Mouse (Mus musculus): ENCODE results near the gene Ahnak. TPM values are rescaled to one million over a fixed set of nuclear protein-coding genes. Genes with fewer than 3 reads are reported as not detected.
A peak's percentile ranks its signal among the peaks of the same experiment; 100 is the strongest.
"Not testable (repeated sequence)": the region's sequence is repeated elsewhere in the genome, so short reads cannot be mapped to it uniquely, and the experiment has no call there.

Ahnak gene
- polyA plus RNA-seq, 1 experiment from 2014 or later = 3.0 TPM

GRCm38 (mm10) chr19:9044291-9044690 lies 55.2 kb downstream of the Ahnak start:
- 52% methylated on average over 4 of the region's 4 CpGs for WGBS (ENCODE audit: insufficient replicate concordance)
- Histone ChIP-seq H3K36me3 (replicated peaks) (no peaks in the 10 kb centered on the region), H3K27ac (replicated peaks) (no peak overlapping the region), H3K9ac (no peak overlapping the region), H3K4me1 (replicated peaks) (peaks cover 31% of the 10 kb centered on the region), H3K4me3 (replicated peaks) (no peak overlapping the region), H3K27me3 (no peaks in the 10 kb centered on the region), H3K4me2 (no peak overlapping the region), H3K9me3 (replicated peaks) (no peaks in the 10 kb centered on the region)
- ATAC-seq (ENCODE audit: insufficient read depth) = peak; percentile 67

GRCm38 (mm10) chr19:9047207-9047945 lies 58.3 kb downstream of the Ahnak start:
- H3K4me2 ChIP-seq = peak overlapping the region; percentile 45
- ATAC-seq (ENCODE audit: insufficient read depth) = no peak

GRCm38 (mm10) chr19:9047946-9048387 lies 58.9 kb downstream of the Ahnak start:
- Histone ChIP-seq H3K9me3 (replicated peaks) (no peaks in the 10 kb centered on the region), H3K27ac (replicated peaks) (no peak overlapping the region), H3K36me3 (replicated peaks) (no peaks in the 10 kb centered on the region), H3K4me1 (replicated peaks) (peaks cover 60% of the 10 kb centered on the region), H3K9ac (no peak overlapping the region), H3K4me3 (replicated peaks) (peak overlapping the region; percentile 3; the same call in 1 of the 2 replicates), H3K27me3 (no peaks in the 10 kb centered on the region), H3K4me2 (peak overlapping the region; percentile 45; the same call in 1 of the 2 replicates)
- 49% methylated on average over 1 of the region's 1 CpGs for WGBS (ENCODE audit: insufficient replicate concordance)
- no peak for ATAC-seq (ENCODE audit: insufficient read depth)

More at GRCm38 (mm10) chr19:9047207-9047945, 58.3 kb downstream of the Ahnak start:
- H3K27ac ChIP-seq (replicated peaks) = no peak overlapping the region
- 71% methylated on average over 7 of the region's 7 CpGs for WGBS (ENCODE audit: insufficient replicate concordance)
- no peaks in the 10 kb centered on the region for H3K27me3 ChIP-seq
- H3K4me3 ChIP-seq (replicated peaks) = peak overlapping the region; percentile 3; the same call in 1 of the 2 replicates
- no peaks in the 10 kb centered on the region for H3K36me3 ChIP-seq (replicated peaks)
- H3K4me1 ChIP-seq (replicated peaks) = peaks cover 54% of the 10 kb centered on the region
- no peaks in the 10 kb centered on the region for H3K9me3 ChIP-seq (replicated peaks)
- no peak overlapping the region for H3K9ac ChIP-seq

- Histone ChIP-seq H3K9me3 (replicated peaks) (no peaks in the 10 kb centered on the region), H3K36me3 (replicated peaks) (no peaks in the 10 kb centered on the region), H3K4me2 (no peak overlapping the region), H3K4me1 (replicated peaks) (peaks cover 65% of the 10 kb centered on the region), H3K27me3 (no peaks in the 10 kb centered on the region), H3K27ac (replicated peaks) (no peak overlapping the region), H3K4me3 (replicated peaks) (no peak overlapping the region), H3K9ac (no peak overlapping the region)
- WGBS (ENCODE audit: insufficient replicate concordance) = 80% methylated on average over 4 of the region's 4 CpGs
- ATAC-seq (ENCODE audit: insufficient read depth) = no peak
Measured at GRCm38 (mm10) chr19:9048981-9049687, 60.0 kb downstream of the Ahnak start.

GRCm38 (mm10) chr19:9050294-9051229 lies 61.5 kb downstream of the Ahnak start:
- 18% methylated on average over 9 of the region's 9 CpGs for WGBS (ENCODE audit: insufficient replicate concordance)
- peak overlapping the region; percentile 78 for H3K27ac ChIP-seq (replicated peaks)
- no peak overlapping the region for H3K9ac ChIP-seq
- no peaks in the 10 kb centered on the region for H3K27me3 ChIP-seq
- H3K4me1 ChIP-seq (replicated peaks) = peaks cover 55% of the 10 kb centered on the region
- H3K4me3 ChIP-seq (replicated peaks) = no peak overlapping the region
- peak; percentile 89 for ATAC-seq (ENCODE audit: insufficient read depth)
- no peaks in the 10 kb centered on the region for H3K36me3 ChIP-seq (replicated peaks)
- H3K4me2 ChIP-seq = peak overlapping the region; percentile 53
- H3K9me3 ChIP-seq (replicated peaks) = no peaks in the 10 kb centered on the region

- ATAC-seq (ENCODE audit: insufficient read depth); H3K9me3 ChIP-seq (replicated peaks); H3K27me3 ChIP-seq; H3K9ac ChIP-seq; H3K36me3 ChIP-seq (replicated peaks); H3K27ac ChIP-seq (replicated peaks); H3K4me2 ChIP-seq; H3K4me3 ChIP-seq (replicated peaks): not testable (repeated sequence)
- WGBS (ENCODE audit: insufficient replicate concordance) = 79% methylated on average over 4 of the region's 4 CpGs
- peaks cover 50% of the 10 kb centered on the region for H3K4me1 ChIP-seq (replicated peaks)
Measured at GRCm38 (mm10) chr19:9051985-9052384, 62.9 kb downstream of the Ahnak start.

- H3K36me3 ChIP-seq (replicated peaks) = no peaks in the 10 kb centered on the region
- peaks cover 45% of the 10 kb centered on the region for H3K4me1 ChIP-seq (replicated peaks)
- H3K9ac ChIP-seq = no peak overlapping the region
- no peak overlapping the region for H3K4me3 ChIP-seq (replicated peaks)
- H3K4me2 ChIP-seq = no peak overlapping the region
- peak; percentile 58 for ATAC-seq (ENCODE audit: insufficient read depth)
- no peak overlapping the region for H3K27ac ChIP-seq (replicated peaks)
- no peaks in the 10 kb centered on the region for H3K27me3 ChIP-seq
- no peaks in the 10 kb centered on the region for H3K9me3 ChIP-seq (replicated peaks)
- WGBS (ENCODE audit: insufficient replicate concordance) = 15% methylated on average over 6 of the region's 6 CpGs
Measured at GRCm38 (mm10) chr19:9052803-9053431, 63.8 kb downstream of the Ahnak start.

GRCm38 (mm10) chr19:9055153-9055552 lies 66.1 kb downstream of the Ahnak start:
- no peaks in the 10 kb centered on the region for H3K9me3 ChIP-seq (replicated peaks)
- H3K4me2 ChIP-seq = no peak overlapping the region
- H3K9ac ChIP-seq = no peak overlapping the region
- ATAC-seq (ENCODE audit: insufficient read depth) = no peak
- WGBS (ENCODE audit: insufficient replicate concordance) = 8% methylated on average over 2 of the region's 2 CpGs
- no peaks in the 10 kb centered on the region for H3K27me3 ChIP-seq
- H3K36me3 ChIP-seq (replicated peaks) = no peaks in the 10 kb centered on the region
- H3K27ac ChIP-seq (replicated peaks) = no peak overlapping the region
- no peak overlapping the region for H3K4me3 ChIP-seq (replicated peaks)
- peaks cover 36% of the 10 kb centered on the region for H3K4me1 ChIP-seq (replicated peaks)

- Histone ChIP-seq H3K4me1 (replicated peaks) (peaks cover 29% of the 10 kb centered on the region), H3K9me3 (replicated peaks) (no peaks in the 10 kb centered on the region), H3K4me3 (replicated peaks) (no peak overlapping the region), H3K27ac (replicated peaks) (no peak overlapping the region), H3K36me3 (replicated peaks) (no peaks in the 10 kb centered on the region), H3K4me2 (no peak overlapping the region), H3K27me3 (no peaks in the 10 kb centered on the region), H3K9ac (no peak overlapping the region)
- WGBS (ENCODE audit: insufficient replicate concordance) = 34% methylated on average over 4 of the region's 4 CpGs
- no peak for ATAC-seq (ENCODE audit: insufficient read depth)
Measured at GRCm38 (mm10) chr19:9055703-9056355, 66.7 kb downstream of the Ahnak start.

- Histone ChIP-seq H3K27ac (replicated peaks) (no peak overlapping the region), H3K36me3 (replicated peaks) (no peaks in the 10 kb centered on the region), H3K4me2 (no peak overlapping the region), H3K4me3 (replicated peaks) (no peak overlapping the region), H3K4me1 (replicated peaks) (peaks cover 11% of the 10 kb centered on the region), H3K9ac (no peak overlapping the region), H3K9me3 (replicated peaks) (no peaks in the 10 kb centered on the region), H3K27me3 (no peaks in the 10 kb centered on the region)
- no peak for ATAC-seq (ENCODE audit: insufficient read depth)
Measured at GRCm38 (mm10) chr19:9057679-9058078, 68.6 kb downstream of the Ahnak start.

Data from liver, embryonic 15.5 days (tissue).